Mouse (Mus musculus) cerebellum, adult 2 months (tissue): ENCODE measurements around the gene Parp14. TPM values are rescaled to one million over a fixed set of nuclear protein-coding genes. Genes with fewer than 3 reads are reported as not detected.
"Not testable (repeated sequence)": the region's sequence is repeated elsewhere in the genome, so short reads cannot be mapped to it uniquely, and the experiment has no call there.

Source experiments
- DNase-seq, 2 experiments: peaks; one replicate each; pipeline ENCODE4 v3.0.0; 2021
- H3K27ac ChIP-seq: fragments of 200-500 bp; 2 replicates; pipeline ENCODE4 v1.5.1; 2012; ENCODE audit warnings: low read length, control low read depth, inconsistent platforms; ENCODE audit not compliant: insufficient read depth
- H3K27me3 ChIP-seq: fragments of 200-500 bp; 2 replicates; pipeline ENCODE4 v1.6.1; 2012; ENCODE audit warnings: inconsistent platforms, mild to moderate bottlenecking, low read length, moderate library complexity; ENCODE audit not compliant: control insufficient read depth, insufficient read depth
- H3K4me1 ChIP-seq: fragments of 200-500 bp; 2 replicates; pipeline ENCODE4 v1.6.1; 2011; ENCODE audit warnings: low read length; ENCODE audit not compliant: control insufficient read depth, insufficient read depth
- H3K4me3 ChIP-seq: fragments of 200-500 bp; replicated peaks from 2 replicates; pipeline ENCODE3; 2011; ENCODE audit warnings: mild to moderate bottlenecking, low read depth, low read length, control low read depth; ENCODE audit not compliant: insufficient read depth
- CTCF ChIP-seq: fragments of 200-500 bp; IDR thresholded peaks from 2 replicates; pipeline ENCODE4 v1.5.1; 2011; ENCODE audit warnings: low read depth, mild to moderate bottlenecking, control low read depth, low read length, moderate library complexity, borderline replicate concordance; ENCODE audit not compliant: insufficient read depth
- POLR2A ChIP-seq: fragments of 200-500 bp; IDR thresholded peaks from 2 replicates; pipeline ENCODE4 v1.6.1; 2011; ENCODE audit warnings: low read length, control low read depth, borderline replicate concordance; ENCODE audit not compliant: insufficient read depth
- WGBS: fragments of 180-500 bp; shearing (Covaris S2); methylation state at CpG from one replicate; pipeline ENCODE4 v1.1.7; 2018; 5-methylcytosine and 5-hydroxymethylcytosine counted together
- polyA plus RNA-seq: library from polyadenylated mRNA; depleted of rRNA; stranded (reverse); fragments of >200 nt; gene quantifications from 2 replicates; pipeline ENCODE4 v1.2.3, GENCODE M21; 2012

Gene Parp14
- polyA plus RNA-seq, 1 experiment = 1.2 TPM

DNA sequence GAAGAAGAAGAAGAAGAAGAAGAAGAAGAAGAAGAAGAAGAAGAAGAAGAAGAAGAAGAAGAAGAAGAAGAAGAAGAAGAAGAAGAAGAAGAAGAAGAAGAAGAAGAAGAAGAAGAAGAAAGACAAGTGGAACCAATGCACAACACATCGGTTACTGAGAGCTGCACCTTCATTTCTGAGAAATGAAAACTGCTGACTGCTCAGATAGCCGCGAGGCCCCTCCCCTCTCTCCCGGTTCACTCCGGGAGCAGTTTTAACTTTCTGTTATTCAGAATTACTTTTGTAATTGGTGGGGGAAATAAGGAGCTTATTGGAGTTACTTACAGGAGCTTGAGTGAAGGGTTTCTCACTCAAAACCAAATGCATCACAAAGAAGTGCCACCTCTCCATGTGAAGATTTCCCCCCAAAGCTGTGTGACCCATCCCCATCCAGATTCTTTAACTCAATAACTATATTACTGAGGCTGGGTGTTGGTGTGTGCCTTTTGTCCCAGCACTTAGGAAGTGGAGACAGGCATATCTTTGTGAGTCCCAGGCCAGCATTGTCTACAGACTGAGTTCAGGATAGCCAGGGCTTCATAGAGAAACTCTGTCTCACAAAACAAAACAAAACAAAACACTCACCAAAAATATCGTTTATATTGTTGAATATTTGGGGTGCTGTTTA, 34.6 kb upstream of the Parp14 start:
- TF ChIP-seq POLR2A = no peak
- TF ChIP-seq CTCF = no peak
- Histone ChIP-seq H3K27ac (no peak overlapping the region), H3K4me3 (no peak overlapping the region), H3K27me3 (no peaks in the 10 kb centered on the region), H3K4me1 (no peaks in the 10 kb centered on the region)
- WGBS = 79% methylated on average over 6 of the region's 6 CpGs
- no peak for DNase-seq

GRCm38 (mm10) chr16:35905355-35905754, 34.0 kb upstream of the Parp14 start:
- DNase-seq = no peak
- WGBS = 94% methylated on average over 3 of the region's 3 CpGs
- no peak overlapping the region for H3K27ac ChIP-seq
- no peaks in the 10 kb centered on the region for H3K27me3 ChIP-seq
- H3K4me3 ChIP-seq = no peak overlapping the region
- TF ChIP-seq CTCF = no peak
- TF ChIP-seq POLR2A = no peak
- no peaks in the 10 kb centered on the region for H3K4me1 ChIP-seq

GRCm38 (mm10) chr16:35904121-35904736, 32.9 kb upstream of the Parp14 start:
- TF ChIP-seq CTCF = no peak
- TF ChIP-seq POLR2A = no peak
- Histone ChIP-seq H3K27me3 (no peaks in the 10 kb centered on the region), H3K4me3 (no peak overlapping the region), H3K27ac (no peak overlapping the region), H3K4me1 (no peaks in the 10 kb centered on the region)
- WGBS = 90% methylated on average over 4 of the region's 4 CpGs
- no peak for DNase-seq

DNA sequence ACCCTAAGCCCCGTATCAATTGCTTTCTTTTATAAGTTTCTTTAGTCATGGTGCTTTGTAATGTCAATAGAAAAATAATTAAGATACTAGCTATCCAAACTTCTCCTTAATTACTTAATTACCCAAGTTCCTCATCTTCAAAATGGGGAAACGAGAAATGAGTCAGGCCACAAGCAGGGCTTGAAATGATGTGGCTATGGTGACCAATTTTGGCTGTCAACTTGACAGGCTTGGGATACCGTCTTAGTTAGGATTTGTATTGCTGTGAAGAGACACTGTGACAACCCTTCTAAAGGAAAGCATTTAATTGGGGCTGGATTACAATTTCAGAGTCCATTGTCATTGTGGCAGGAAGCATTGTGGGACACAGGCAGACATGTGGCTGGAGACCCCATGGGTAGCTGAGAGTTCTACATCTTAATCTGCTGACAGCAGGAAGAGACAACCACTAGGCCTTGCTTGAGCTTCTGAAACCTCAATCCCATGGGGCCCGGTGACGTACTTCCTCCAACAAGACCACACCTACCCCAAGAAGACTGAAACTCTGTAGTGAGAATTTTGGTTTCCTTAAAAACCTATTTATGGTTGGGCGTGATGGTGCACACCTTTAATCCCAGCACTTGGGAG, 31.8 kb upstream of the Parp14 start:
- TF ChIP-seq CTCF = no peak
- no peak for TF ChIP-seq POLR2A
- 60% methylated on average over 6 of the region's 6 CpGs for WGBS

GRCm38 (mm10) chr16:35900541-35900940, 29.2 kb upstream of the Parp14 start:
- TF ChIP-seq POLR2A (no peak), CTCF (no peak)
- no peaks in the 10 kb centered on the region for H3K27me3 ChIP-seq
- no peaks in the 10 kb centered on the region for H3K4me1 ChIP-seq
- no peak for DNase-seq
- WGBS = 89% methylated on average over 3 of the region's 3 CpGs
- H3K4me3 ChIP-seq = no peak overlapping the region
- H3K27ac ChIP-seq = no peak overlapping the region

More for the DNA sequence above, 31.8 kb upstream of the Parp14 start:
- no peak overlapping the region for H3K27ac ChIP-seq
- H3K27me3 ChIP-seq = no peaks in the 10 kb centered on the region
- no peaks in the 10 kb centered on the region for H3K4me1 ChIP-seq
- no peak overlapping the region for H3K4me3 ChIP-seq
- no peak for DNase-seq

DNA sequence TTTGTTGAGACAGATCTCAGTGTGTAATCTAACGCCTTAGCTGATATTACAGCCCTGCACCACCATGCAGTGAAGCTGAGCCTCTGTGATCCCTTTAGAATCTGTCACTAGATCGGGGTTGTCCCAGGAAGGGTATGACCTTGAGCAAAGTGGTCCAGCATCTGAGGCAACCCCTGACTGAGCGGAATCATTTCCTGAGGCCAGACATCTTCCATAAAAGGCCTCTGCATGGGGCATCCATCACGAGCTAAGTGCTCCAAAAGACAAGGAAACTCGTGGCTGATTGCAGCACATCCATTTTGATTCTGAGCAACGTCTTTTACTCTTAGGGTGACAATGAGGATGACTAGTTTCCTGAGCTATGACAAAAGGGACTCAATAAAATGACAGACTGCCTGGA, 23.7 kb upstream of the Parp14 start:
- Histone ChIP-seq H3K4me3 (no peak overlapping the region), H3K4me1 (no peaks in the 10 kb centered on the region), H3K27me3 (no peaks in the 10 kb centered on the region), H3K27ac (no peak overlapping the region)
- 49% methylated on average over 6 of the region's 6 CpGs for WGBS
- TF ChIP-seq CTCF (no peak), POLR2A (no peak)
- no peak for DNase-seq

DNA sequence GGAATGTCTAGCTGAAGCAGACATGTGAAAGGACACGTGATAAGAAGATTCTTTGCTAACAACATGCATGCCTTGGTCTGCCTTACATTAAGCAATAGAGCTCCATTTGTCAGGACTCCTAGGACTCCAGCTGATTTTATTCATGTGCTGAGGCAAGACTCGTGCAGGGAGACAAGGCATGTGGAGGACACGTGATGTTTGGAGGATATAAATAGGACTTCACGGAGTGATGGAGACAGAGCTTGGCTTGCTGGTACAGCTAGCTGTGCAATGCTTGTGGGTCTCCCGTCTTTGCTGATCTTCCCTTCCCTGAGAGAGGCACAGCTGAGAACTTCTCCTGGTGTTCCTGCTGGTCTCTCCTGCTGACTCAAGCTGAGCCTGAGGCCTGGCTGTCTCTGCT, 20.3 kb upstream of the Parp14 start:
- WGBS = 33% methylated on average over 5 of the region's 5 CpGs
- H3K27ac ChIP-seq, H3K27me3 ChIP-seq, DNase-seq, H3K4me1 ChIP-seq, H3K4me3 ChIP-seq: not testable (repeated sequence)

DNA sequence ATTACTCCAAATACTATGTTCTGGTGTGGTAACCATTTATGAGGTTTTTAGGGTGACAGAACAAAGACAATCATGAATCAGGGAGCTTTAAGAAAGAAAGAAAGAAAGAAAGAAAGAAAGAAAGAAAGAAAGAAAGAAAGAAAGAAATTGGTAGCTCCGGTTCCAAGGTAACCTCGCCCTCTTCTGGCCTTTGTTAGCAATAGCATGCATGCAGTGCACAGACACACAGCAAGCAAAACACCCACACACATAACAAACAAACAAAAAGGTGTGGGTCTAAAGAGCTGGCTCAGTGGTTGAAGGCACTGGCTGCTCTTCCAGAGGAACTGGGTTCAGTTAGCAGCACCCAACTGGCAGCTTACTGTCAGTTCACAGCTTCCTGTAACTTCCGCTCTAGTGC, 19.3 kb upstream of the Parp14 start:
- TF ChIP-seq POLR2A = no peak
- no peak for TF ChIP-seq CTCF
- DNase-seq = no peak
- Histone ChIP-seq H3K27ac (no peak overlapping the region), H3K4me1 (no peaks in the 10 kb centered on the region), H3K27me3 (no peaks in the 10 kb centered on the region), H3K4me3 (no peak overlapping the region)
- WGBS = 73% methylated on average over 3 of the region's 3 CpGs
